Mouse (Mus musculus): ENCODE measurements around the gene Hoxb6.

DNA sequence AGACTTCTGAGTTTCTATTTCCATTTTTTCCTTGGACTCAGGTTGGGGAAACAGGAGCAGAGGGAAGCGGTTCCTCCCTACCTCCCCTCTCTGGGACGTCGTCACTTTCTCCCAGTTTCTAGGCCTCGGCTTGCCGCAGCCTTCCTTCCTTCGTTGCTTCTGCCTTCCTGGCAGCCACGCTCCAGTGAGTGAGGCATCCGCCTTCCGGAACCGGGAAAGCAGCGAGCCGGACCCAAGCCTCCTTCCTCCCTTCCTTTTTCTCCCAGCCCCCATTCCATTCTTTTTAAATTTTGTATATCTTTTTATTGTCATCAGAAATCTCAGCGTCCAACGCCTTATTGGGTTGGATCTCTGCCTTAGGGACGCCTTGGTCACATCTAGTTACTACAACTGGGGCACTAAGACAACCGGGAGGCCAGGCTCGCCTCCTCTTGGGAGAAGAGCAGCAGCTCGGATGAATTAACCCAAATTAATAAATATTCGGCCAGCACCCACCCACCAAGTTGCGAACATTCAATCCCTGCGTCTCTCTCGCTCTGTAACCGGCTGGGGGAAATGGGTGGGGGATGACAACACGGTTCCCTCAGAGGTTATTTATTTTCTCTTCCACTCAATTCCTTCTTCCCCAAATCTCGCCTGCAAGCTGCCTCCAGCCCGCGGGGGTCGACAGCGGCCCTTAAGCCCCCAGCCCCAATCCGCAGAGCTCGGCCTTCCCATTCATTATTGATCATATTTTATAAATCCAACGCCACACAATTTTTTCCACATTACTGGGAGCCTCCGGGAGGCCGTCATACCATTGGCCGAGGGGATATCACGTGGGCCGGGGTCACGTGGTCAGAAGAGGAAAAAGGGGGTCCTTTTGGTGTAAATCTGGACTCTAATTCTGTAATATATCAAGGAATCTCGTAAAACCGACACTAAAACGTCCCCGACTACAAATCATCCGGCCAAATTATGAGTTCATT, 6.2 kb upstream of the Hoxb6 start, which contains the start of gene Hoxb7:
- TF ChIP-seq ZC3H11A (IDR thresholded peaks at IDR 0.05; ENCODE audit: borderline replicate concordance, low read depth, low read length) (no peak), CHD2 (IDR thresholded peaks at IDR 0.05; ENCODE audit: low read depth, low read length) (no peak), HCFC1 (IDR thresholded peaks at IDR 0.05; ENCODE audit: borderline replicate concordance, insufficient read depth, low read length) (no peak), ZNF384 (IDR thresholded peaks at IDR 0.05; ENCODE audit: low read depth, low read length) (no peak), MAFK (IDR thresholded peaks at IDR 0.05; ENCODE audit: insufficient read depth, low read depth, low read length) (no peak)
